Mouse (Mus musculus) forebrain, embryonic 13.5 days (tissue): Measurements from ENCODE around the gene Bmpr2. TPM values are rescaled to one million over a fixed set of nuclear protein-coding genes. Genes with fewer than 3 reads are reported as not detected.

Source experiments
- ATAC-seq: fragments of 200-750 bp; cut with Nextera tagmentation; 2 replicates; pipeline ENCODE4 v1.8.0; 2017
- H3K27ac ChIP-seq: fragments of 300-500 bp; sonication (generic); 2 replicates; pipeline ENCODE4 v1.5.1; 2015; ENCODE audit warnings: inconsistent platforms, mild to moderate bottlenecking, moderate library complexity
- H3K27me3 ChIP-seq: fragments of 300-500 bp; sonication (generic); 2 replicates; pipeline ENCODE4 v1.6.1; 2015; ENCODE audit warnings: mild to moderate bottlenecking, inconsistent platforms
- H3K36me3 ChIP-seq: fragments of 300-500 bp; sonication (generic); 2 replicates; pipeline ENCODE4 v1.6.1; 2015; ENCODE audit warnings: mild to moderate bottlenecking, inconsistent platforms; ENCODE audit not compliant: poor library complexity, severe bottlenecking
- H3K4me1 ChIP-seq: fragments of 300-500 bp; sonication (generic); 2 replicates; pipeline ENCODE4 v1.6.1; 2015; ENCODE audit warnings: inconsistent platforms
- H3K4me2 ChIP-seq: fragments of 300-500 bp; sonication (generic); 2 replicates; pipeline ENCODE4 v1.6.1; 2015; ENCODE audit warnings: inconsistent platforms, mild to moderate bottlenecking, moderate library complexity
- H3K4me3 ChIP-seq: fragments of 300-500 bp; sonication (generic); 2 replicates; pipeline ENCODE4 v1.5.1; 2015; ENCODE audit warnings: mild to moderate bottlenecking, inconsistent platforms
- H3K9ac ChIP-seq: fragments of 300-500 bp; sonication (generic); 2 replicates; pipeline ENCODE4 v1.6.1; 2015; ENCODE audit warnings: mild to moderate bottlenecking, inconsistent platforms
- H3K9me3 ChIP-seq: fragments of 300-500 bp; sonication (generic); replicated peaks from 2 replicates; pipeline ENCODE4 v1.6.1; 2016; ENCODE audit warnings: inconsistent platforms
- WGBS: fragments of 180-500 bp; shearing (Covaris S2); methylation state at CpG from one replicate; pipeline ENCODE4 v1.1.7; 2015; 5-methylcytosine and 5-hydroxymethylcytosine counted together
- polyA plus RNA-seq: library from polyadenylated mRNA; unstranded; fragments of >200 nt; fragmentation: Nextera tagmentation; extraction: Ambion mirVana; gene quantifications from 2 replicates; pipeline ENCODE4 v1.2.1, GENCODE M21; 2015

Bmpr2 gene
- polyA plus RNA-seq, 1 experiment from 2014 or later: 12.6 TPM

GRCm38 (mm10) chr1:59904630-59905295 lies 141.6 kb downstream of the Bmpr2 start:
- Histone ChIP-seq H3K9me3 (no peaks in the 10 kb centered on the region), H3K9ac (no peak overlapping the region), H3K36me3 (no peaks in the 10 kb centered on the region), H3K4me1 (no peaks in the 10 kb centered on the region), H3K27me3 (no peaks in the 10 kb centered on the region), H3K4me2 (no peak overlapping the region), H3K4me3 (no peak overlapping the region), H3K27ac (no peak overlapping the region)
- WGBS: 94% methylated on average over 6 of the region's 6 CpGs
- ATAC-seq: no peak

- 78% methylated on average over 2 of the region's 2 CpGs for WGBS
- no peak overlapping the region for H3K4me2 ChIP-seq
Observed at GRCm38 (mm10) chr1:59905916-59906315, 142.7 kb downstream of the Bmpr2 start.

GRCm38 (mm10) chr1:59906819-59907521 lies 143.8 kb downstream of the Bmpr2 start:
- no peak for ATAC-seq
- no peaks in the 10 kb centered on the region for H3K27me3 ChIP-seq
- no peak overlapping the region for H3K4me2 ChIP-seq
- no peaks in the 10 kb centered on the region for H3K36me3 ChIP-seq
- WGBS: 89% methylated on average over 13 of the region's 13 CpGs
- no peaks in the 10 kb centered on the region for H3K9me3 ChIP-seq
- H3K9ac ChIP-seq: no peak overlapping the region
- H3K4me1 ChIP-seq: no peaks in the 10 kb centered on the region
- no peak overlapping the region for H3K27ac ChIP-seq
- no peak overlapping the region for H3K4me3 ChIP-seq

More at GRCm38 (mm10) chr1:59905916-59906315, 142.7 kb downstream of the Bmpr2 start:
- no peak for ATAC-seq
- H3K36me3 ChIP-seq: no peaks in the 10 kb centered on the region
- H3K4me1 ChIP-seq: no peaks in the 10 kb centered on the region
- no peaks in the 10 kb centered on the region for H3K9me3 ChIP-seq
- H3K27me3 ChIP-seq: no peaks in the 10 kb centered on the region
- H3K9ac ChIP-seq: no peak overlapping the region
- H3K4me3 ChIP-seq: no peak overlapping the region
- H3K27ac ChIP-seq: no peak overlapping the region

GRCm38 (mm10) chr1:59907700-59908099 lies 144.5 kb downstream of the Bmpr2 start:
- H3K4me1 ChIP-seq: no peaks in the 10 kb centered on the region
- H3K4me3 ChIP-seq: no peak overlapping the region
- 37% methylated on average over 2 of the region's 2 CpGs for WGBS
- no peak overlapping the region for H3K4me2 ChIP-seq
- H3K9ac ChIP-seq: no peak overlapping the region
- H3K9me3 ChIP-seq: no peaks in the 10 kb centered on the region
- no peak overlapping the region for H3K27ac ChIP-seq
- H3K27me3 ChIP-seq: no peaks in the 10 kb centered on the region
- ATAC-seq: no peak
- no peaks in the 10 kb centered on the region for H3K36me3 ChIP-seq

- no peak overlapping the region for H3K27ac ChIP-seq
- no peaks in the 10 kb centered on the region for H3K9me3 ChIP-seq
- no peaks in the 10 kb centered on the region for H3K27me3 ChIP-seq
- 81% methylated on average over 1 of the region's 1 CpGs for WGBS
- H3K4me1 ChIP-seq: peaks cover 22% of the 10 kb centered on the region
- no peak for ATAC-seq
- no peak overlapping the region for H3K4me3 ChIP-seq
- H3K36me3 ChIP-seq: no peaks in the 10 kb centered on the region
- H3K4me2 ChIP-seq: no peak overlapping the region
- H3K9ac ChIP-seq: no peak overlapping the region
Observed at GRCm38 (mm10) chr1:59910941-59911340, 147.7 kb downstream of the Bmpr2 start.

GRCm38 (mm10) chr1:59912413-59913157 lies 149.4 kb downstream of the Bmpr2 start, which contains the start of gene Fam117b:
Gene Fam117b, plus strand, starts transcription at chr1:59913006.
- peak within 1 kb of the TSS; percentile 96 for H3K9ac ChIP-seq
- no peaks in the 10 kb centered on the region for H3K27me3 ChIP-seq
- peak within 1 kb of the TSS; percentile 96 for H3K27ac ChIP-seq
- peaks cover 26% of the 10 kb centered on the region for H3K4me1 ChIP-seq
- H3K36me3 ChIP-seq: no peaks in the 10 kb centered on the region
- H3K4me3 ChIP-seq: peak within 1 kb of the TSS; percentile 97
- peak within 1 kb of the TSS; percentile 82 for H3K4me2 ChIP-seq
- H3K9me3 ChIP-seq: no peaks in the 10 kb centered on the region
- WGBS: under 1% methylated on average over 49 of the region's 72 CpGs
- ATAC-seq: peak; percentile 98

GRCm38 (mm10) chr1:59913195-59913868 lies 150.1 kb downstream of the Bmpr2 start:
- H3K27ac ChIP-seq: peak overlapping the region; percentile 96
- peak overlapping the region; percentile 96 for H3K9ac ChIP-seq
- 0% methylated on average over 61 of the region's 98 CpGs for WGBS
- peak; percentile 63 for ATAC-seq
- no peaks in the 10 kb centered on the region for H3K36me3 ChIP-seq
- H3K4me1 ChIP-seq: peaks cover 26% of the 10 kb centered on the region
- peak overlapping the region; percentile 82 for H3K4me2 ChIP-seq
- peak overlapping the region; percentile 97 for H3K4me3 ChIP-seq
- H3K9me3 ChIP-seq: no peaks in the 10 kb centered on the region
- H3K27me3 ChIP-seq: no peaks in the 10 kb centered on the region

- peak overlapping the region; percentile 96 for H3K27ac ChIP-seq
- peak overlapping the region; percentile 97 for H3K4me3 ChIP-seq
- H3K4me2 ChIP-seq: peak overlapping the region; percentile 82
- no peaks in the 10 kb centered on the region for H3K9me3 ChIP-seq
- H3K27me3 ChIP-seq: no peaks in the 10 kb centered on the region
- H3K36me3 ChIP-seq: no peaks in the 10 kb centered on the region
- peaks cover 26% of the 10 kb centered on the region for H3K4me1 ChIP-seq
- peak overlapping the region; percentile 96 for H3K9ac ChIP-seq
- ATAC-seq: no peak
- WGBS: 5% methylated on average over 12 of the region's 12 CpGs
Observed at GRCm38 (mm10) chr1:59913869-59914225, 150.6 kb downstream of the Bmpr2 start.

GRCm38 (mm10) chr1:59914799-59915198 lies 151.6 kb downstream of the Bmpr2 start:
- Histone ChIP-seq H3K27me3 (no peaks in the 10 kb centered on the region), H3K9me3 (no peaks in the 10 kb centered on the region), H3K9ac (peak overlapping the region; percentile 96; the same call in 1 of the 2 replicates), H3K4me3 (peak overlapping the region; percentile 97), H3K4me2 (peak overlapping the region; percentile 82), H3K4me1 (peaks cover 26% of the 10 kb centered on the region), H3K36me3 (no peaks in the 10 kb centered on the region), H3K27ac (no peak overlapping the region)
- no peak for ATAC-seq
- 70% methylated on average over 3 of the region's 3 CpGs for WGBS

GRCm38 (mm10) chr1:59915843-59916610 lies 152.8 kb downstream of the Bmpr2 start:
- peaks cover 26% of the 10 kb centered on the region for H3K4me1 ChIP-seq
- no peak overlapping the region for H3K4me3 ChIP-seq
- no peaks in the 10 kb centered on the region for H3K36me3 ChIP-seq
- 68% methylated on average over 10 of the region's 10 CpGs for WGBS
- no peaks in the 10 kb centered on the region for H3K9me3 ChIP-seq
- no peaks in the 10 kb centered on the region for H3K27me3 ChIP-seq
- no peak overlapping the region for H3K9ac ChIP-seq
- H3K27ac ChIP-seq: no peak overlapping the region
- ATAC-seq: no peak
- peak overlapping the region; percentile 82; the same call in 1 of the 2 replicates for H3K4me2 ChIP-seq

GRCm38 (mm10) chr1:59917401-59917800 lies 154.2 kb downstream of the Bmpr2 start:
- Histone ChIP-seq H3K27me3 (no peaks in the 10 kb centered on the region), H3K4me3 (no peak overlapping the region)
- 86% methylated on average over 3 of the region's 3 CpGs for whole genome bisulfite sequencing

More at GRCm38 (mm10) chr1:59917401-59917800, 154.2 kb downstream of the Bmpr2 start:
- no peak for ATAC-seq
- Histone ChIP-seq H3K4me2 (no peak overlapping the region), H3K36me3 (no peaks in the 10 kb centered on the region), H3K9me3 (no peaks in the 10 kb centered on the region), H3K27ac (no peak overlapping the region), H3K9ac (no peak overlapping the region), H3K4me1 (peaks cover 26% of the 10 kb centered on the region)
